Mouse (Mus musculus) intestine, postnatal 0 days (tissue): ENCODE data around the gene Smpd1. TPM values are rescaled to one million over a fixed set of nuclear protein-coding genes. Genes with fewer than 3 reads are reported as not detected.
A peak's percentile ranks its signal among the peaks of the same experiment; 100 is the strongest.

Source experiments
- ATAC-seq: fragments of 200-750 bp; cut with Nextera tagmentation; 2 replicates; pipeline ENCODE4 v1.8.0; 2017; ENCODE audit warnings: mild to moderate bottlenecking, moderate TSS enrichment, moderate library complexity
- H3K27ac ChIP-seq: fragments of 300-500 bp; sonication (generic); 2 replicates; pipeline ENCODE4 v1.5.1; 2014; ENCODE audit warnings: mild to moderate bottlenecking, low read depth, low read length, moderate library complexity
- H3K27me3 ChIP-seq: fragments of 300-500 bp; sonication (generic); replicated peaks from 2 replicates; pipeline ENCODE4 v1.6.1; 2014; ENCODE audit warnings: low read length, mixed read lengths; ENCODE audit not compliant: control insufficient read depth, insufficient read depth
- H3K36me3 ChIP-seq: fragments of 300-500 bp; sonication (generic); 2 replicates; pipeline ENCODE4 v1.6.1; 2014; ENCODE audit warnings: mild to moderate bottlenecking, moderate library complexity; ENCODE audit not compliant: control insufficient read depth, insufficient read depth
- H3K4me1 ChIP-seq: fragments of 300-500 bp; sonication (generic); replicated peaks from 2 replicates; pipeline ENCODE4 v1.6.1; 2014; ENCODE audit warnings: antibody characterized with exemption, low read length, mixed read lengths; ENCODE audit not compliant: control insufficient read depth, insufficient read depth
- H3K4me2 ChIP-seq: fragments of 300-500 bp; sonication (generic); replicated peaks from 2 replicates; pipeline ENCODE4 v1.6.1; 2014; ENCODE audit warnings: low read depth, mild to moderate bottlenecking, moderate library complexity
- H3K4me3 ChIP-seq: fragments of 300-500 bp; sonication (generic); 2 replicates; pipeline ENCODE4 v1.5.1; 2014; ENCODE audit warnings: low read depth, low read length
- H3K9ac ChIP-seq: fragments of 300-500 bp; sonication (generic); 2 replicates; pipeline ENCODE4 v1.6.1; 2014; ENCODE audit warnings: mild to moderate bottlenecking, low read depth, low read length
- H3K9me3 ChIP-seq: fragments of 300-500 bp; sonication (generic); 2 replicates; pipeline ENCODE4 v1.6.1; 2016; ENCODE audit warnings: mixed run types; ENCODE audit not compliant: control insufficient read depth
- CTCF ChIP-seq: sonication (generic); IDR thresholded peaks from 2 replicates; pipeline ENCODE4 v1.5.1; 2016; ENCODE audit warnings: low read depth, mild to moderate bottlenecking, control low read depth, antibody characterized with exemption, moderate library complexity
- WGBS: fragments of 180-500 bp; shearing (Covaris S2); extraction: QIAGEN DNeasy Blood & Tissue Kit; methylation state at CpG from one replicate; pipeline ENCODE4 v1.1.7; 2014; 5-methylcytosine and 5-hydroxymethylcytosine counted together
- polyA plus RNA-seq: library from polyadenylated mRNA; unstranded; fragments of >200 nt; fragmentation: Nextera tagmentation; extraction: Ambion mirVana; gene quantifications from 2 replicates; pipeline ENCODE4 v1.2.1, GENCODE M21; 2015

The Smpd1 gene
- polyA plus RNA-seq, 1 experiment from 2014 or later: 25.4 TPM

DNA sequence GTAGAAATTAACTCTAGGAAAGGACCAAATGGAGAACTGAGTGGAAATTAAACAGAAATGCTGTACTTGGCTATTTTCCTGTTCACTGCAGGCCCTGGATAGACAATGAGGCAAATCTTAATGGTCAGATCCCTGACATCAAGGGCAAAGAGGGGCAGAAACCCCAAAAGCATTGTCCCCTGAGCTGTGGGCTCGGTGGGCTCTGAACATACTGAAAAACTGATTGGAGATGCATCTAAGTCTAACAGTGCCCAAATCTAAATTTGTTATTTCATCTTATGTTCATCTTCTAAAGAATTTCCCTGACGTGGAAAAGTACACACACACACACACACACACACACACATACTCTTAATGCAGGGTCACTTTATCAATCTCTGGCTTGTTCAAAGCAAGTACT is 27.8 kb downstream of the Smpd1 start:
- Histone ChIP-seq H3K9me3 (no peaks in the 10 kb centered on the region), H3K4me2 (peak overlapping the region; percentile 97), H3K27me3 (no peaks in the 10 kb centered on the region), H3K4me1 (no peaks in the 10 kb centered on the region), H3K36me3 (no peaks in the 10 kb centered on the region), H3K27ac (no peak overlapping the region), H3K9ac (no peak overlapping the region), H3K4me3 (peak overlapping the region; percentile 80; the same call in 1 of the 2 replicates)
- no peak for TF ChIP-seq CTCF
- 90% methylated on average over 2 of the region's 2 CpGs for WGBS
- no peak for ATAC-seq

DNA sequence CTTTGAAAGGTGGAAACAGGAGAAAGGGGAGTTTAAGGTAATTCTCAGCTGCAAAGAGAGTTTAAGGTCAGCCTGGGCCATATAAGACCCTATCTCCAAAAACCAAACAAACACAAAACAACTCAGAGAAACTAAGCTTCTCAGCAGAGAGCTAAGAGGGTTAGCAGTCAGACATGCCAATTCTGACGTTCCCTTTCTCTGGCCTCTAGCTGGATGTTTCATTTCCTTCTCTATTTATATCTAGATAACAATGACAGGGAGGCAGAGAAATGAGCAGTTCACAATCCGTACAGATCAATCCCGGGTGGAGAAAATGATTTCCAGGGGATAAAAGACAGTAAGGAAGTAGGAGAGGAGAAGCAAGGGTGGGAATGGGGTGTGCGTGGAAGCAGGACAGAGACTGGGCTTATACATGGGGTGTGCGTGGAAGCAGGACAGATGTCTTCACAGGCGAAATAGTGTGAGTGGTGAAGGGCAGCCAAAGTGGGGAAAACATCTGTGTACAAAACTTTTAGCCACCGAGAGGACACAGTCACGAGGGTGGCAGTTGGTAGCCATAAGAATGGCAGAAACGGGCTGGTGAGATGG is 34.3 kb downstream of the Smpd1 start:
- no peak for TF ChIP-seq CTCF
- 60% methylated on average over 9 of the region's 9 CpGs for WGBS
- no peak overlapping the region for H3K4me3 ChIP-seq
- no peaks in the 10 kb centered on the region for H3K9me3 ChIP-seq
- H3K36me3 ChIP-seq: no peaks in the 10 kb centered on the region
- H3K27me3 ChIP-seq: no peaks in the 10 kb centered on the region
- no peak overlapping the region for H3K27ac ChIP-seq
- H3K9ac ChIP-seq: no peak overlapping the region
- H3K4me1 ChIP-seq: no peaks in the 10 kb centered on the region
- no peak overlapping the region for H3K4me2 ChIP-seq
- no peak for ATAC-seq

DNA sequence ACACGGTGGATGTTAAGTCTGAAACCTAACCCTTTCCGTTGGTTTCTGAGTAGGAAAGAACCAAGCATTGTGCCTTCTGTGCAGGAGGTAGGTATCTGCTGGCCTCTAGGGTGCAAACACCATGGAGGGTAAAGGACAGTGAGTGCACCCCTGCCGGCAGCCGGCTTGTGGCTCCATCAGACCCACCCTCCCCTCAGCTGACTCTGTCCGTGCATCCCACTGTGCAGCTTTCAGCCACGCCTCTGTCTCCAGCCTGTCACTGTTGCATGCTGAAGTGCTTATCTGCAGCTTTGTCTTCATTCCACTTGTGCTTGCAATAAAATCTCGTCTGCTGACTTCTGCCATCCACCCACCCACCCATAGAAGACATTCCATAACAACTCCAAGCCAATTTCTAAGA is 35.9 kb downstream of the Smpd1 start:
- WGBS: 42% methylated on average over 7 of the region's 7 CpGs
- no peak for ATAC-seq
- H3K9me3 ChIP-seq: no peaks in the 10 kb centered on the region

GRCm38 (mm10) chr7:105602860-105603623 is 48.9 kb downstream of the Smpd1 start:
- Histone ChIP-seq H3K4me3 (no peak overlapping the region), H3K9me3 (no peaks in the 10 kb centered on the region), H3K27ac (no peak overlapping the region), H3K4me1 (no peaks in the 10 kb centered on the region), H3K27me3 (no peaks in the 10 kb centered on the region), H3K36me3 (no peaks in the 10 kb centered on the region), H3K4me2 (no peak overlapping the region), H3K9ac (no peak overlapping the region)
- ATAC-seq: peak; percentile 76
- TF ChIP-seq CTCF: peak; percentile 87
- WGBS: 30% methylated on average over 9 of the region's 9 CpGs

More for the DNA sequence above, 35.9 kb downstream of the Smpd1 start:
- H3K27me3 ChIP-seq: no peaks in the 10 kb centered on the region
- no peaks in the 10 kb centered on the region for H3K36me3 ChIP-seq
- H3K4me3 ChIP-seq: no peak overlapping the region
- H3K9ac ChIP-seq: no peak overlapping the region
- TF ChIP-seq CTCF: no peak
- H3K4me2 ChIP-seq: no peak overlapping the region
- H3K4me1 ChIP-seq: no peaks in the 10 kb centered on the region
- no peak overlapping the region for H3K27ac ChIP-seq

Other genes starting within 250 kb of the Smpd1 start
- gene Olfr689, start 243.2 kb upstream of the Smpd1 start, polyA plus RNA-seq: not detected in 2 replicates
- not detected in 2 replicates for gene Olfr690, start 220.3 kb upstream of the Smpd1 start, polyA plus RNA-seq
- gene Olfr691, start 212.1 kb upstream of the Smpd1 start, polyA plus RNA-seq: not detected in 2 replicates
- not detected in 2 replicates for gene Olfr692, start 186.1 kb upstream of the Smpd1 start, polyA plus RNA-seq
- gene Gm5901, start 179.3 kb upstream of the Smpd1 start, polyA plus RNA-seq: not detected in 2 replicates
- gene Fam160a2, start 154.3 kb upstream of the Smpd1 start, polyA plus RNA-seq: 30.5 and 36.9 TPM in 2 replicates
- not detected in 2 replicates for gene Cnga4, start 149.8 kb upstream of the Smpd1 start, polyA plus RNA-seq
- 0.09 and 0.17 TPM in 2 replicates for gene Cckbr, start 128.6 kb upstream of the Smpd1 start, polyA plus RNA-seq
- 79.9 and 80.1 TPM in 2 replicates for gene Cavin3, start 72.1 kb upstream of the Smpd1 start, polyA plus RNA-seq
- 13.5 and 14.0 TPM in 2 replicates for gene Apbb1, start 27.3 kb downstream of the Smpd1 start, polyA plus RNA-seq
- 0.68 and 1.1 TPM in 2 replicates for gene Hpx, start 45.8 kb downstream of the Smpd1 start, polyA plus RNA-seq
- gene Trim3, start 79.2 kb downstream of the Smpd1 start, polyA plus RNA-seq: 7.4 and 9.0 TPM in 2 replicates
- gene Timm10b, start 85.7 kb downstream of the Smpd1 start, polyA plus RNA-seq: 177 and 181 TPM in 2 replicates
- gene Arfip2, start 86.1 kb downstream of the Smpd1 start, polyA plus RNA-seq: 39.9 and 41.9 TPM in 2 replicates
- 28.3 and 46.4 TPM in 2 replicates for gene Gm45799, start 86.2 kb downstream of the Smpd1 start, polyA plus RNA-seq
- gene Dnhd1, start 96.5 kb downstream of the Smpd1 start, polyA plus RNA-seq: 0.09 and 0.51 TPM in 2 replicates
- 173 and 178 TPM in 2 replicates for gene Ilk, start 182.2 kb downstream of the Smpd1 start, polyA plus RNA-seq
- gene Rrp8, start 183.0 kb downstream of the Smpd1 start, polyA plus RNA-seq: 12.7 and 15.0 TPM in 2 replicates
- gene Taf10, start 190.0 kb downstream of the Smpd1 start, polyA plus RNA-seq: 164 and 168 TPM in 2 replicates
- 176 and 184 TPM in 2 replicates for gene Tpp1, start 197.9 kb downstream of the Smpd1 start, polyA plus RNA-seq
- gene Dchs1, start 233.3 kb downstream of the Smpd1 start, polyA plus RNA-seq: 2.2 and 2.4 TPM in 2 replicates